Mouse (Mus musculus) heart, embryonic 10.5 days (tissue): Measurements from ENCODE around the gene Fkbp14. TPM values are rescaled to one million over a fixed set of nuclear protein-coding genes. Genes with fewer than 3 reads are reported as not detected.

Experiments
- DNase-seq: peaks from one replicate; pipeline ENCODE4 v3.0.0-alpha.2; 2017; ENCODE audit warnings: low spot score
- H3K27ac ChIP-seq: fragments of 300-500 bp; sonication (generic); 2 replicates; pipeline ENCODE4 v1.5.1; 2016; ENCODE audit warnings: mild to moderate bottlenecking
- H3K27me3 ChIP-seq: fragments of 300-500 bp; sonication (generic); 2 replicates; pipeline ENCODE4 v1.6.1; 2016; ENCODE audit warnings: mild to moderate bottlenecking; ENCODE audit not compliant: poor library complexity, insufficient read depth, severe bottlenecking
- H3K36me3 ChIP-seq: fragments of 300-500 bp; sonication (generic); 2 replicates; pipeline ENCODE4 v1.6.1; 2016; ENCODE audit warnings: mild to moderate bottlenecking, moderate library complexity
- H3K4me1 ChIP-seq: fragments of 300-500 bp; sonication (generic); 2 replicates; pipeline ENCODE4 v1.6.1; 2016; ENCODE audit warnings: mild to moderate bottlenecking
- H3K4me3 ChIP-seq: fragments of 300-500 bp; sonication (generic); 2 replicates; pipeline ENCODE4 v1.5.1; 2016; ENCODE audit warnings: mild to moderate bottlenecking, moderate library complexity
- H3K9me3 ChIP-seq: fragments of 300-500 bp; sonication (generic); 2 replicates; pipeline ENCODE4 v1.6.1; 2016; ENCODE audit warnings: mild to moderate bottlenecking, moderate library complexity
- WGBS: fragments of 180-500 bp; shearing (Covaris S2); methylation state at CpG from one replicate; pipeline ENCODE4 v1.1.7; 2016; 5-methylcytosine and 5-hydroxymethylcytosine counted together
- polyA plus RNA-seq: library from polyadenylated mRNA; unstranded; fragments of >200 nt; fragmentation: Nextera tagmentation; extraction: Ambion mirVana; gene quantifications from 2 replicates; pipeline ENCODE4 v1.2.1, GENCODE M21; 2016

Gene Fkbp14
- polyA plus RNA-seq, 1 experiment from 2014 or later, result 19.8 TPM

DNA sequence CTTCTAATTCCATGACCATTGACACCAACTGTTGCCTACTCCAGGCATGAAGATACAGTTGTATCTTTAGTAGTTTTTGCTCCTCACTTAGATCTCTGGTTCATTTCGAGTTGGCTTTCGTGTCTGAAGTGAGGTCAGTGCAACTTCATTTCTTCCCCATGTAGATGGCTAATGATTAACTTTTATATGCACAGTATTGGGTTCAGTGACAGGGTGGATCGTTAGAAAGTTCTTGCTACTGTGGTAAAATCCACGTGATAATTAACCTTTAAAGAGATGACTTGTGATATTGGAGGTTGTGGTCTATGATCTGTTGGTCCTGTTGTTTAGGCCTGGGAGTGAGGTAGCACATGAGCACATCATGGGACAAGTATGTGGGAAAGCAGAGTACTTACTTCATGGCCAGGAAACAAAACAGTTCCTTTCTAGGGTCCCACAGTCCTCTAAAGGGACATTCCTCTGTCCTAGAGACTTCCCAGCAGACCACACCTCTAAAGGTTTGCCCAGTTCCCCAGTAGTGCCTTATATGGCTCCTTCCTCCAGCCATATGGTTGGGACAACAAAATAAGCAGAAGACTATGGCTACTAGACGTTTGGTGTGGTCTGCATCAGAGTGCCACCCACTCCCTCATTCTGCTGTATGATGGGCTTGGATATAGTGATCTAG lies 3.7 kb upstream of the Fkbp14 start:
- Histone ChIP-seq H3K4me3 (no peak overlapping the region), H3K27ac (no peak overlapping the region), H3K4me1 (peaks cover 9% of the 10 kb centered on the region; the same call in 1 of the 2 replicates), H3K36me3 (peaks cover 3% of the 10 kb centered on the region; the same call in 1 of the 2 replicates), H3K9me3 (no peaks in the 10 kb centered on the region), H3K27me3 (no peaks in the 10 kb centered on the region)
- DNase-seq, result no peak
- 80% methylated on average over 5 of the region's 5 CpGs for WGBS

DNA sequence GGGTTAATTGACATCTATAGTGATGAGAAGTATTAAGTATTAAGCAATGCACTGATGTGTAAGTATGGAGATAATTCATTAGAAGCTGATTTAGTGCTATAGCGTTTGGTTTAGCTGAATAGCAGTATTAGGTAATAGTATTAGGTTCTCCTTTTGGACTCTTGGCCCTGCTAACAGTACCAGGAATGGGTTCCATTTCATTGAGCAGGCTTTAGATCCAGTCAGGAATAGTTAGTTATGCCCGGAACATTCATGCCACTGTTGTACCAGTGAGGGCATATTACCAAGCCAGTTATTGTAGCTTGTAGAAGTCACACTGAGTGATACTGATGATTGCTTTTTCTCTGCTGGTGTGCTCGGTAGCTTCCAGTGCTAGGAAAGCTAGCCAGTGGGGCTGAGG lies 603 bp upstream of the Fkbp14 start:
- H3K4me3 ChIP-seq, result no peak overlapping the region
- WGBS, result 89% methylated on average over 3 of the region's 3 CpGs
- DNase-seq, result no peak

DNA sequence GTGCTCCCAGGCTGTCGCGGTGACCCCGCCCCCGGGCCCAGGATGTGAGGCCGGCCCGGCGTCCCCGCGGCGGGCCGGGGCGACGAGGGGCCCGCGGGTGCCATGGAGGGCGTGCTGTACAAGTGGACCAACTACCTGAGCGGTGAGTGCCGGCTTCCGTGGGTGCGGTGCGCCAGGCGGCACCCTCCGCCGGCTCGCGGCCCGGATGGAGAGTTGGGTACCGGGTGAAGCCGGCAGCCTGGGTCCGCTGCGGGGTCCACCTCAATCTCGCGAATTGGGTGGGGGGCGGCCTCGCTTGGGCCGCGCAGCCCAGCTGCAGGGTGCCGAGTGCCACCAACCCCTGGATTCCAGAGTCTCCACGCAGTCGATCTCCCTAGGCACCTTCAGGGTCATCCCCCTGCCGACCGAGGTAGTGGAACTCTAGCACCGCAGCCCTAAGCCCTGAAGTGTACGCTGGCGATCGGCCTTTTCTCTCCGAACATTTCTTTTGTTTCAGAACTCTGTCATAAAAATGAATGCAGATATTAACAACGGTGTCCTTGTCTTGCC lies 1.7 kb downstream of the Fkbp14 start:
- DNase-seq, result no peak

More for the DNA sequence above, 603 bp upstream of the Fkbp14 start:
- Histone ChIP-seq H3K27ac (no peak overlapping the region), H3K4me1 (peaks cover 24% of the 10 kb centered on the region; the same call in 1 of the 2 replicates), H3K9me3 (no peaks in the 10 kb centered on the region), H3K27me3 (no peaks in the 10 kb centered on the region), H3K36me3 (no peaks in the 10 kb centered on the region)

DNA sequence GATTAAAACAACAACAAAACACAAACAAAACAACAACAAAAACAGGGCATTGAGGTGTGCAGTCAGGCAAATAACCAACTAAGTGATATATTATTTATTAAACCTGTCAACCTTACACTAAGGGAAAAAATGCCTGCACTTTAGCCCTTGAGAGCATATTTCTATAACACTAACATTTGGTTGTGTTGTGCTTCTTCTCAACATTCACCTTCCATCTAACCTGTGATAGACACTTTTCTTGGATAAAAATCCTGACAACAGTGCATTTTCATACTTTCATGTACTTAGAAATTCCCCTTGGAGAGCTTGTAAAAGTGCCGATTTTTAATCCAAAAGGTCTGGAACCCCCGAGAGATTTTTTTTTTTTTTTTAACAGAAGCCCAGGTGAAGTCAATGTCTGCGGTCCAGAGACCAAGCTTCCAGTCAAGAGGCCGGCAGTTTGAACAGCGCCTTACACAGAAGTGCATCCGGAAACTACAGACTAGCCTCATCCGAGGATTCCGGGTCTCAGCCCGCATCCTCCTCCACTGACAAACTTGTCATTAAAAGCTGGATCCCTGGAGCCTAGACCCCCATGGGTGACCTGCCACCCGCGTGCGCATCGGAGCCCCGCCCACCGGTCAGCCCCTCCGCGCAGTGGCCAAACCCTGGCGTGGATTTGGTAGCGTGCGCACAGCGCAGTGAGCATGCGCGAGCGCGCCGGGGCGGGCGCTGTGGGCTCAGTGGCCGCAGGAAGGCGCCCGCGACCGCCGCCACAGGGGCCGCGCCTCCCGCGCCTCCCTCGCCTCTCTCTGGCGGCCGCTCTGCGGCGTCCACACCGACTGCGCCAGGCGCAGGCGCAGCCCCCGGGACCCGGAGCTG lies 2.4 kb downstream of the Fkbp14 start, which contains the start of gene Plekha8:
TSS of gene Plekha8 (plus strand) at position 643 of the 861 bp plus-strand sequence.
- WGBS, result under 1% methylated on average over 44 of the region's 49 CpGs
- Histone ChIP-seq H3K4me3 (peak within 1 kb of the TSS; percentile 93), H3K9me3 (no peaks in the 10 kb centered on the region), H3K4me1 (peaks cover 34% of the 10 kb centered on the region; the same call in 1 of the 2 replicates), H3K27me3 (no peaks in the 10 kb centered on the region), H3K36me3 (no peaks in the 10 kb centered on the region), H3K27ac (peak within 1 kb of the TSS; percentile 93)
- peak; percentile 95 for DNase-seq

More for the DNA sequence above, 1.7 kb downstream of the Fkbp14 start:
- peak overlapping the region; percentile 93 for H3K4me3 ChIP-seq
- H3K36me3 ChIP-seq, result no peaks in the 10 kb centered on the region
- H3K27me3 ChIP-seq, result no peaks in the 10 kb centered on the region
- under 1% methylated on average over 48 of the region's 48 CpGs for WGBS
- peak overlapping the region; percentile 93 for H3K27ac ChIP-seq
- peaks cover 34% of the 10 kb centered on the region; the same call in 1 of the 2 replicates for H3K4me1 ChIP-seq
- no peaks in the 10 kb centered on the region for H3K9me3 ChIP-seq

DNA sequence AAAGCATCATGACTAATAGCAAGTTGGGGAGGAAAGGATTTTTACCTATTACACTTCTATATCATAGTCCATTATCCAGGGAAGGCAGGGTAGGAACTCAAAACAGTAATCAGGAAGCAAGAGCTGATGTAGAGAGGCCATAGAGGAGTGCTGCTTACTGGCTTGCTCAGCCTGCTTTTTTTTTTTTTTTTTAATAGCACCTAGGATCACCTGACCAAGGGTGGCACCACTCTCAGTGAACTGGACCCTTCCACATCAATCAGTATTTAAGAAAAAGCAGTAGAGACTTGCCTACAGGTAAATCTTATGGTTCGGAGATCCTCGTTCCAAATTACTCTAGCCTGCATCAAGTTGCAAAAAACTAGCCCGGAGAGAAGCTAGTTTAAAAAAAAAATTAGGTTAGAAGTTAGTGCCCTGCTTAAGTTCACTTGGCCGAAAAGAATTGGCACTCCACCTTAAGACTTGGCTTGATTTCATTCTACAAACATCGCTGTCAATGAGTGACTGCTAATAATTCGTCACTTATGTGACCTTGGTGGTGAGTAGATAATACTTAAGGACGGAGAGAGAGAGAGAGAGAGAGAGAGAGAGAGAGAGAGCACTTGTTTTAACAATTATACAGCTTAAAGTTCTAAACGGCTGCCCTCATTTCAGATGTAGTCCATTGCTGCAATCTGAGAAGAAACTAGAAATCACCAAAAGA lies 3.2 kb downstream of the Fkbp14 start:
- Histone ChIP-seq H3K27me3 (no peaks in the 10 kb centered on the region), H3K4me3 (peak overlapping the region; percentile 72), H3K4me1 (peaks cover 38% of the 10 kb centered on the region; the same call in 1 of the 2 replicates), H3K36me3 (0 out of 2 replicates have a peak, but pooled peaks cover 3% of the 10 kb centered on the region), H3K27ac (peak overlapping the region; percentile 92; the same call in 1 of the 2 replicates), H3K9me3 (no peaks in the 10 kb centered on the region)
- WGBS, result 53% methylated on average over 8 of the region's 8 CpGs
- DNase-seq, result no peak

DNA sequence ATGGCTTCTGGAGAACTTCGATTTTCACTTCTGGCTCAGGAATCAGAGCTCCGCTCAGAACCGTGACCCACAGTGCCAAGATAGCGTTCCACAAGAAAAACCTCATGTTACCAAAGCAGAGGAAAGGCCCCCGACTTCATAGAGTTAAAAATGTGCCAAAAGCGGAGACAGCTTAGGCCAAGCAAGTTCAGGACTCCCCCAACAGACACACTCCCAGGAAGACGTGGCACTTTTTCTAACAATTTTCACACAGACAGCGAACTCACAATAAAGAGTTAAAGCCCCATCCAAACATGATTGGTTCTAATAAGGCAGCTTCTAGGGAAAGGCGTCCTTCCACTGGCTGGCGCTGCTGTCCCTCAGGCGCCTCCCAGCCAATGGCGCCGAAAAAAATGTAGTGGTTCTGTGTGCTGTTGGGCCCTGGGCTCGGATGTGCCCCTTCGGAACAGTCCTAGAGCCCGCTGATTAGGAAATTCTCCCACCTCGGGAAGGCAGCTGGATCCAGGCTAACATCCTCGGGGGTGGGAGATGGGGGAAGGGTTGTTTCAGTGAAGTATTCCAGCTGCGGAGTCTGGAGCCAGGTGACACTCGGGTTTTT lies 4.1 kb downstream of the Fkbp14 start:
- Histone ChIP-seq H3K4me3 (peak overlapping the region; percentile 72), H3K4me1 (peaks cover 39% of the 10 kb centered on the region; the same call in 1 of the 2 replicates), H3K27ac (peak overlapping the region; percentile 92), H3K36me3 (0 out of 2 replicates have a peak, but pooled peaks cover 7% of the 10 kb centered on the region), H3K9me3 (no peaks in the 10 kb centered on the region), H3K27me3 (no peaks in the 10 kb centered on the region)
- peak; percentile 94 for DNase-seq
- 0% methylated on average over 20 of the region's 20 CpGs for WGBS

DNA sequence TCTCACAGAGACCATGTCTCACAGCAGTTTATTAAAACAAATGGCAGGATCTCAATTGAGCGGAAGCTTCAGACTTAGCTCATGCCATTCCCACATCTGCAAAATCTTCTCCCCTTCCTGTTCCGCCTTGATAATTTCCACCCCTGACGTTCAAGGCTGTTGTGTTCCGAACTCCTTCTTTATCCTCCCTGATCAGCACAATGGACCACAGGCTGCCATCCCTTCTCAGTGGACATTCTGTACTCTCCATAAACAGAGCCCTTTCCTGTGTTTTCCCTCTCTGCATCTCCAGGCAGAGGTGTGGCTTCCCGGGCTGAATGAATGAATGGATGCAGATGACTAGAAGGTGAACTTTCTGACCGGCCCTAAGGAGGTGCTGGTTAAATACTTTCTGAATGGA lies 5.3 kb downstream of the Fkbp14 start:
- DNase-seq, result no peak
- no peaks in the 10 kb centered on the region for H3K27me3 ChIP-seq
- H3K9me3 ChIP-seq, result no peaks in the 10 kb centered on the region
- WGBS, result 48% methylated on average over 6 of the region's 6 CpGs
- H3K36me3 ChIP-seq, result 0 out of 2 replicates have a peak, but pooled peaks cover 7% of the 10 kb centered on the region
- H3K27ac ChIP-seq, result no peak overlapping the region
- H3K4me3 ChIP-seq, result peak overlapping the region; percentile 10
- peaks cover 38% of the 10 kb centered on the region; the same call in 1 of the 2 replicates for H3K4me1 ChIP-seq

DNA sequence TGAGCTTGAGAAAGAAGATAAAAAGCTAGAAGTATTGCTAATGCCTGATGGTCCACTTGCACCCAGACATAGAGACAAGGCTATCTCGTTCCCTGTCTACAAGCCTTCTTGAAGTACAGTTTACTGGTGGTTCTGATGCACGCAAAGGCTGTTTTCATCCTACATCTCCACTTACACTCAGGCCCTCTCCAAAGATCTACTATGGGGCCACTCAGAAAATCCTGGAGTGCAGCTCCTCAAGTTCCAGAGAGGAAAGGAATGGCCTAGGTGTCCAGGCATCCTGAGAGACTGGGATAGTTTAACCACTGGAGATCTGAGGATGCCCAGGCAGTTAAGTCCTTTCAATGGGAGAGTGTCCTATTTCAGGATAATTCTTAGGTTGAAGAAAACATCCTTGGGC lies 6.4 kb downstream of the Fkbp14 start:
- 87% methylated on average over 2 of the region's 2 CpGs for WGBS

DNA sequence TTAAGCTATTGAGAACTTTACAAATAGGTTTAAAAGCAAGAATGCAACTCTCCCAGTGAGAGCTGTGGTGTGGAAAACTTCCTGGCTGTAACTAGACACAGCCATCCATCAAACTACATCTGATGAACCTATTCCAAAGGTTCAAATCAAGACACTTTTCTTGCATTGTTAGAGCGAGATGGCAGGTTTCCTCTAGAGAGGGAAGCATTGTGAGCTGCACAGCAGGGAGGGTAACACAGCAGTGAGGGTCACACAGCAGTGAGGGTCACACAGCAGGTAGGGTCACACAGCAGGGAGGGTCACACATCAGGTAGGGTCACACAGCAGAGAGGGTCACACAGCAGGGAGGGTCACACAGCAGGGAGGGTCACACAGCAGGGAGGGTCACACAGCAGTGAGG lies 8.9 kb downstream of the Fkbp14 start:
- no peak overlapping the region for H3K27ac ChIP-seq
- no peaks in the 10 kb centered on the region for H3K27me3 ChIP-seq
- no peak overlapping the region for H3K4me3 ChIP-seq
- peaks cover 15% of the 10 kb centered on the region; the same call in 1 of the 2 replicates for H3K4me1 ChIP-seq
- H3K9me3 ChIP-seq, result no peaks in the 10 kb centered on the region
- WGBS, result 59% methylated on average over 1 of the region's 1 CpGs
- peaks cover 15% of the 10 kb centered on the region for H3K36me3 ChIP-seq
- DNase-seq, result no peak

More for the DNA sequence above, 6.4 kb downstream of the Fkbp14 start:
- H3K27me3 ChIP-seq, result no peaks in the 10 kb centered on the region
- DNase-seq, result no peak
- 0 out of 2 replicates have a peak, but pooled peaks cover 7% of the 10 kb centered on the region for H3K36me3 ChIP-seq
- H3K27ac ChIP-seq, result no peak overlapping the region
- H3K4me3 ChIP-seq, result no peak overlapping the region
- peaks cover 30% of the 10 kb centered on the region; the same call in 1 of the 2 replicates for H3K4me1 ChIP-seq
- H3K9me3 ChIP-seq, result no peaks in the 10 kb centered on the region

DNA sequence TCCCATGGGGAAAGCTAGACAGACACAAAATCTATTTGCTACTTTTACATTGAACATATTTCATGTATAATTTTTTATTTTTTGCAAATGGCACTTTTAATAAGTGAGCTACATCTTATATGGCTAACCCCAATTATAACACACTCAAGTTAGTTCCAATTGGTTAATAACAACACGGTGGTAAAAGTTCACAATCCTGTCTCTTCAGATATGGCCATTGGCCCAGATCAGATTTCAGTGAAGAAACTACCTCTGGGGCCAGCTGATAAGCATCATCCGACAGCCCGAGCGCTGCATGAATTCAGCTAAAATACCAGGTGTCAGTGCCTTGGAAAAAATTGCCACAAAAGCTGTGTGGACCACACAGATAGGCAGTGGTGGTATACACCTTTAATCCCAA lies 9.4 kb downstream of the Fkbp14 start:
- WGBS, result 69% methylated on average over 4 of the region's 4 CpGs
- H3K36me3 ChIP-seq, result peaks cover 19% of the 10 kb centered on the region
- H3K9me3 ChIP-seq, result no peaks in the 10 kb centered on the region
- H3K4me1 ChIP-seq, result peaks cover 15% of the 10 kb centered on the region; the same call in 1 of the 2 replicates
- no peak overlapping the region for H3K4me3 ChIP-seq
- DNase-seq, result no peak
- H3K27ac ChIP-seq, result no peak overlapping the region
- H3K27me3 ChIP-seq, result no peaks in the 10 kb centered on the region

DNA sequence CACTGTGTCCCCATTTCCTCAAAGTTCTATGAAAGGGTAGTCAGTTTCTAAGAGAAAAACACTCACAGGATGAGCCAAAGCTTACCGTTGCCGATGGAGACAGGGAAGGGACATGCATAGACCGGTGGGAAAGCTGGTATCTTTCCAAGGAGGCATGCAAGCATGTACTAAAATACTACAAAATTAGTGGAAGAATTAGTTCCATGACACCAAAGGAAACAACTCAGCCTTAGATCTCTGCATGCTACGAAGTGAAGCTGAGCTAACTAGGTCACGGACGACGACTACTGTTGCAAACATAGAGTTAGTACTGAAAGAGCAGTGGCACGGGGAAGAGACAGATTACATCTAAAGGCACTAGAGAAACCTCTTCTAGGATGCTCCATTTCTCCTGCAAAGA lies 10.2 kb downstream of the Fkbp14 start:
- H3K27me3 ChIP-seq, result no peaks in the 10 kb centered on the region
- no peak for DNase-seq
- H3K27ac ChIP-seq, result no peak overlapping the region
- H3K4me1 ChIP-seq, result peaks cover 14% of the 10 kb centered on the region; the same call in 1 of the 2 replicates
- peaks cover 21% of the 10 kb centered on the region for H3K36me3 ChIP-seq
- H3K9me3 ChIP-seq, result no peaks in the 10 kb centered on the region
- H3K4me3 ChIP-seq, result no peak overlapping the region
- WGBS, result 82% methylated on average over 8 of the region's 8 CpGs

DNA sequence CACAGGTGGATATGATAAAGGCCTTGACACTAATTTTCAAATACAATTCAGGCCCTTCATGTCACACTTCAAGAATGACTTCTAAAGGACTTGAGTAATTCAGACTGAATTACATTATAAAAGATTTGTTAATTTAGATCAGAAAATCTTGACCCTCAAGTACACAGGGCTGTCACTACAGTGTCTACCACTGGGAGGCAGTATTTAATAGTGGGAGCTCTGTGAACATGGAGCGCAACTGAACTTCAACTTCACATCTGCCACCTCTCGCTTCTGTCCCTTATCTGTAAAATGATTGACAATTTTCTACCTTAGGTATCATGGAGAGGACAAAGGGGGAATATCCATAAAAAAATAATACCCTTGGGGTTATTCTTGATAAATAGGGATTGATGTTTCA lies 10.9 kb downstream of the Fkbp14 start:
- H3K27ac ChIP-seq, result no peak overlapping the region
- DNase-seq, result no peak
- H3K9me3 ChIP-seq, result no peaks in the 10 kb centered on the region
- H3K27me3 ChIP-seq, result no peaks in the 10 kb centered on the region
- peaks cover 7% of the 10 kb centered on the region; the same call in 1 of the 2 replicates for H3K4me1 ChIP-seq
- 19% methylated on average over 2 of the region's 2 CpGs for WGBS
- peaks cover 21% of the 10 kb centered on the region for H3K36me3 ChIP-seq
- no peak overlapping the region for H3K4me3 ChIP-seq
